Comparison of ENCODE assay signal across 8 mouse cellular contexts in genomic region chr10:80674851-80675404, GRCm38 (mm10). TPM values are rescaled to one million over a fixed set of nuclear protein-coding genes. Genes with fewer than 3 reads are reported as not detected.
DNase-seq lines count a peak whose midpoint lies in the region; ATAC-seq and TF ChIP-seq lines count a peak whose summit lies in the region.

No protein-coding gene starts in this region.

- DNase-seq in heart, postnatal 25 days (ENCODE audit: low spot score), result no peak
- no peak for DNase-seq in liver, embryonic 14.5 days (ENCODE audit: low read depth in 3 of 3, low spot score in 3 of 3)
- no peak for DNase-seq in T-cell, adult 2 months (ENCODE audit: low spot score)
- no peak for DNase-seq in yolk sac, embryonic 10.5 days (ENCODE audit: low spot score)
- DNase-seq in embryo, embryonic 10.5 days (ENCODE audit: low spot score), result no peak

- peaks cover 11% of the 10 kb centered on the region for H3K36me3 ChIP-seq in heart, embryonic 11.5 days (ENCODE audit: control insufficient read depth, insufficient read depth, low read length)
- peaks cover 52% of the 10 kb centered on the region for H3K36me3 ChIP-seq in E14TG2a.4 (ENCODE audit: insufficient read depth, low read length)
- H3K36me3 ChIP-seq in forebrain, embryonic 13.5 days (ENCODE audit: poor library complexity, severe bottlenecking), result peaks cover 44% of the 10 kb centered on the region
- peaks cover 23% of the 10 kb centered on the region for H3K36me3 ChIP-seq in liver, embryonic 14.5 days (replicated peaks; ENCODE audit: control insufficient read depth, insufficient read depth, low read depth)

- no peak for TF ChIP-seq CTCF in E14TG2a.4 (conservative IDR thresholded peaks at IDR 0.05; ENCODE audit: low read length)
- no peak for TF ChIP-seq CTCF in liver, embryonic 14.5 days (IDR thresholded peaks at IDR 0.05; ENCODE audit: low read depth)

- peak overlapping the region; percentile 97 for H3K4me3 ChIP-seq in heart, embryonic 11.5 days (ENCODE audit: low read depth, low read length)
- peak overlapping the region; percentile 87 for H3K4me3 ChIP-seq in E14TG2a.4 (replicated peaks; ENCODE audit: low read length)
- H3K4me3 ChIP-seq in forebrain, embryonic 13.5 days, result peak overlapping the region; percentile 99
- peak overlapping the region; percentile 86 to 98 for H3K4me3 ChIP-seq in liver, embryonic 14.5 days (ENCODE audit: insufficient read depth in 1 of 2, low read depth in 2 of 2, low read length in 2 of 2)

- H3K4me1 ChIP-seq in heart, embryonic 11.5 days (ENCODE audit: control insufficient read depth, insufficient read depth, low read length), result peaks cover 56% of the 10 kb centered on the region
- H3K4me1 ChIP-seq in E14TG2a.4 (replicated peaks; ENCODE audit: low read depth, low read length), result peaks cover 69% of the 10 kb centered on the region
- peaks cover 69% of the 10 kb centered on the region for H3K4me1 ChIP-seq in forebrain, embryonic 13.5 days
- H3K4me1 ChIP-seq in liver, embryonic 14.5 days (replicated peaks; ENCODE audit: control insufficient read depth in 2 of 2, insufficient read depth in 2 of 2, low read length in 1 of 2), result peaks cover 48 to 51% of the 10 kb centered on the region in 2 experiments

- intact Hi-C loops in heart, postnatal 25 days (cut with DNase I), result loop anchor here (2.0 kb wide), 1 partner anchor 14 kb away; no protein-coding TSS in a partner anchor

- H3K9ac ChIP-seq in heart, embryonic 11.5 days (ENCODE audit: low read depth, low read length), result peak overlapping the region; percentile 94
- H3K9ac ChIP-seq in forebrain, embryonic 13.5 days, result peak overlapping the region; percentile 99
- H3K9ac ChIP-seq in liver, embryonic 14.5 days (replicated peaks), result peak overlapping the region; percentile 98

- no peaks in the 10 kb centered on the region for H3K27me3 ChIP-seq in heart, embryonic 11.5 days (ENCODE audit: control insufficient read depth, insufficient read depth, low read length)
- no peaks in the 10 kb centered on the region for H3K27me3 ChIP-seq in E14TG2a.4 (ENCODE audit: insufficient read depth, low read length)
- H3K27me3 ChIP-seq in forebrain, embryonic 13.5 days, result no peaks in the 10 kb centered on the region
- H3K27me3 ChIP-seq in liver, embryonic 14.5 days (ENCODE audit: control insufficient read depth, insufficient read depth, low read length), result no peaks in the 10 kb centered on the region

- no peaks in the 10 kb centered on the region for H3K9me3 ChIP-seq in heart, embryonic 11.5 days (replicated peaks; ENCODE audit: control insufficient read depth, low read length)
- no peaks in the 10 kb centered on the region for H3K9me3 ChIP-seq in E14TG2a.4 (ENCODE audit: low read length)
- no peaks in the 10 kb centered on the region for H3K9me3 ChIP-seq in forebrain, embryonic 13.5 days (replicated peaks)
- no peaks in the 10 kb centered on the region for H3K9me3 ChIP-seq in liver, embryonic 14.5 days (ENCODE audit: control insufficient read depth, low read length)

- TF ChIP-seq EP300 in liver, embryonic 14.5 days (IDR thresholded peaks at IDR 0.05; ENCODE audit: low read depth), result no peak

- H3K27ac ChIP-seq in heart, embryonic 11.5 days (ENCODE audit: low read depth, low read length), result peak overlapping the region; percentile 79
- peak overlapping the region; percentile 81 for H3K27ac ChIP-seq in forebrain, embryonic 13.5 days
- H3K27ac ChIP-seq in liver, embryonic 14.5 days, result peak overlapping the region; percentile 76

- WGBS in heart, embryonic 11.5 days (ENCODE audit: insufficient replicate concordance), result 22% methylated on average over 6 of the region's 6 CpGs
- 15% methylated on average over 6 of the region's 6 CpGs for WGBS in forebrain, embryonic 13.5 days
- WGBS in liver, embryonic 14.5 days (ENCODE audit: insufficient replicate concordance), result 12% methylated on average over 6 of the region's 6 CpGs

- peak overlapping the region; percentile 92 for H3K4me2 ChIP-seq in heart, embryonic 11.5 days
- peak overlapping the region; percentile 84 for H3K4me2 ChIP-seq in forebrain, embryonic 13.5 days
- peak overlapping the region; percentile 98 for H3K4me2 ChIP-seq in liver, embryonic 14.5 days (ENCODE audit: low read depth)

- no peak for ATAC-seq in heart, embryonic 11.5 days (replicated peaks; ENCODE audit: insufficient number of reproducible peaks, low FRiP score, low TSS enrichment)
- no peak for ATAC-seq in forebrain, embryonic 13.5 days
- ATAC-seq in liver, embryonic 14.5 days (ENCODE audit: insufficient read depth), result no peak

RNA-seq across cellular contexts. Expression of gene Mknk2, which starts 3.0 kb away (rescaled TPM):
- 62.1 and 68.8 TPM in 2 replicates for polyA plus RNA-seq in heart, embryonic 11.5 days (2014; fragmentation: Nextera tagmentation; extraction: Ambion mirVana)
- 100 to 1,000 TPM; 158 to 181 TPM for total RNA-seq in heart, postnatal 25 days (2021)
- polyA plus RNA-seq in forebrain, embryonic 13.5 days (2015; fragmentation: Nextera tagmentation; extraction: Ambion mirVana), result 52.3 and 55.1 TPM in 2 replicates
- 59.7 and 69.1 TPM in 2 replicates for polyA plus RNA-seq in liver, embryonic 14.5 days (2012; rRNA removed)
- polyA plus RNA-seq in liver, embryonic 14.5 days (2014; fragmentation: Nextera tagmentation; extraction: Ambion mirVana), result 58.7 and 74.3 TPM in 2 replicates

RNA-seq across cellular contexts. Expression of gene Btbd2, which starts 18.1 kb away (rescaled TPM):
- polyA plus RNA-seq in heart, embryonic 11.5 days (2014; fragmentation: Nextera tagmentation; extraction: Ambion mirVana), result 37.6 and 47.0 TPM in 2 replicates
- 10 to 100 TPM; 41.5 to 45.8 TPM for total RNA-seq in heart, postnatal 25 days (2021)
- 59.2 and 61.2 TPM in 2 replicates for polyA plus RNA-seq in forebrain, embryonic 13.5 days (2015; fragmentation: Nextera tagmentation; extraction: Ambion mirVana)
- polyA plus RNA-seq in liver, embryonic 14.5 days (2012; rRNA removed), result 8.2 and 11.3 TPM in 2 replicates
- 8.6 and 12.0 TPM in 2 replicates for polyA plus RNA-seq in liver, embryonic 14.5 days (2014; fragmentation: Nextera tagmentation; extraction: Ambion mirVana)

RNA-seq across cellular contexts. Expression of gene Mob3a, which starts 26.8 kb away (rescaled TPM):
- 38.9 and 39.0 TPM in 2 replicates for polyA plus RNA-seq in heart, embryonic 11.5 days (2014; fragmentation: Nextera tagmentation; extraction: Ambion mirVana)
- 1 to 10 TPM; 8.2 to 8.9 TPM for total RNA-seq in heart, postnatal 25 days (2021)
- 47.9 and 51.6 TPM in 2 replicates for polyA plus RNA-seq in forebrain, embryonic 13.5 days (2015; fragmentation: Nextera tagmentation; extraction: Ambion mirVana)
- 13.0 and 15.8 TPM in 2 replicates for polyA plus RNA-seq in liver, embryonic 14.5 days (2012; rRNA removed)
- polyA plus RNA-seq in liver, embryonic 14.5 days (2014; fragmentation: Nextera tagmentation; extraction: Ambion mirVana), result 14.2 and 16.0 TPM in 2 replicates

RNA-seq across cellular contexts. Expression of gene Izumo4, which starts 27.1 kb away (rescaled TPM):
- polyA plus RNA-seq in heart, embryonic 11.5 days (2014; fragmentation: Nextera tagmentation; extraction: Ambion mirVana), result 8.2 and 8.5 TPM in 2 replicates
- 1 to 10 TPM; 2.6 to 3.4 TPM for total RNA-seq in heart, postnatal 25 days (2021)
- polyA plus RNA-seq in forebrain, embryonic 13.5 days (2015; fragmentation: Nextera tagmentation; extraction: Ambion mirVana), result 24.5 and 26.3 TPM in 2 replicates
- polyA plus RNA-seq in liver, embryonic 14.5 days (2012; rRNA removed), result 9.9 and 11.3 TPM in 2 replicates
- polyA plus RNA-seq in liver, embryonic 14.5 days (2014; fragmentation: Nextera tagmentation; extraction: Ambion mirVana), result 4.0 and 6.0 TPM in 2 replicates

RNA-seq across cellular contexts. Expression of gene Csnk1g2, which starts 52.3 kb away (rescaled TPM):
- polyA plus RNA-seq in heart, embryonic 11.5 days (2014; fragmentation: Nextera tagmentation; extraction: Ambion mirVana), result 64.6 and 67.6 TPM in 2 replicates
- 100 to 1,000 TPM; 116 TPM for total RNA-seq in heart, postnatal 25 days (2021)
- 55.0 and 73.2 TPM in 2 replicates for polyA plus RNA-seq in forebrain, embryonic 13.5 days (2015; fragmentation: Nextera tagmentation; extraction: Ambion mirVana)
- 46.9 and 51.3 TPM in 2 replicates for polyA plus RNA-seq in liver, embryonic 14.5 days (2012; rRNA removed)
- 25.5 and 27.0 TPM in 2 replicates for polyA plus RNA-seq in liver, embryonic 14.5 days (2014; fragmentation: Nextera tagmentation; extraction: Ambion mirVana)
